Mouse (Mus musculus): ENCODE measurements around the gene Pde10a. TPM values are rescaled to one million over a fixed set of nuclear protein-coding genes. Genes with fewer than 3 reads are reported as not detected.

The Pde10a gene
- polyA plus RNA-seq, 1 experiment from 2014 or later: 3.1 TPM

DNA sequence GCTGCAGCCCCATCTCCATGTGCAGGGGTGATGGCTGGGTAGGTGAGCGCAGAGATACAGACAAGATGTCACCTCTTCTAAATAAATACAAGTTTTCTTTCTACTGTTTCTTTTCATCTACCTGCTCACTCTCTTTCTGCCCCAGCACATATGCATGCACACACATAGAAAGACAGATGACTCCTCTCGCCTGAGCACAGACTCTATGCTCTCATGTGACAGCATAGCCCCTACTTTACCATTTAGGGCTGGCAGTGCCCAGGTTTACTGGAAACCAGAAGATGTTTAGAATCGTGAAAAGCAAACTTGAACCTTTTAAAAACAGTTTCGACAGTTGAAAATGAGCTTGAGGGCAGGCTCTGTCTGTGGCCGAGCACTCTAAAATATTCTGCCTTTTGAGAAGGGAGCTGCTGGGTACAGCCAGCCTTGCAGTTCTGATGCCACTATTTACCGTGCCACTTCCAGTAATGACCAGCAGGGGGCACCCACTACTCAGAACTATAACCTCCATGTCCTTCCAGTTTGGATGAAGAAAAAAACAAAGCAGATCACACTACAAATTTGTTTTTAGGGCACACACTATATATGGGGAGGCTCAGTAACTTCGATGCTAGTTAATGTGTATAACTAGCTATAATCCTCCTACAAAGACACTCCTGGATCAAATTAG is 88.8 kb downstream of the Pde10a start:
- peak; percentile 76 for DNase-seq (ENCODE audit: extremely low spot score, low spot score)
- WGBS: 37% methylated on average over 7 of the region's 7 CpGs

GRCm38 (mm10) chr17:8620346-8620745 is 95.2 kb downstream of the Pde10a start:
- Histone ChIP-seq H3K4me3 (no peak overlapping the region), H3K27ac (no peak overlapping the region), H3K9me3 (no peaks in the 10 kb centered on the region), H3K36me3 (replicated peaks) (no peaks in the 10 kb centered on the region), H3K27me3 (ENCODE audit: poor library complexity, severe bottlenecking) (no peaks in the 10 kb centered on the region; the same call in 1 of the 2 replicates), H3K4me1 (peaks cover 14% of the 10 kb centered on the region)
- WGBS: 64% methylated on average over 5 of the region's 5 CpGs
- no peak for DNase-seq (ENCODE audit: extremely low spot score, low spot score)

More for the DNA sequence above, 88.8 kb downstream of the Pde10a start:
- no peak overlapping the region for H3K4me3 ChIP-seq
- H3K27me3 ChIP-seq (ENCODE audit: poor library complexity, severe bottlenecking): 0 out of 2 replicates have a peak, but pooled peaks cover 4% of the 10 kb centered on the region
- H3K4me1 ChIP-seq: no peaks in the 10 kb centered on the region
- no peaks in the 10 kb centered on the region for H3K36me3 ChIP-seq (replicated peaks)
- no peak overlapping the region for H3K27ac ChIP-seq
- no peaks in the 10 kb centered on the region for H3K9me3 ChIP-seq

DNA sequence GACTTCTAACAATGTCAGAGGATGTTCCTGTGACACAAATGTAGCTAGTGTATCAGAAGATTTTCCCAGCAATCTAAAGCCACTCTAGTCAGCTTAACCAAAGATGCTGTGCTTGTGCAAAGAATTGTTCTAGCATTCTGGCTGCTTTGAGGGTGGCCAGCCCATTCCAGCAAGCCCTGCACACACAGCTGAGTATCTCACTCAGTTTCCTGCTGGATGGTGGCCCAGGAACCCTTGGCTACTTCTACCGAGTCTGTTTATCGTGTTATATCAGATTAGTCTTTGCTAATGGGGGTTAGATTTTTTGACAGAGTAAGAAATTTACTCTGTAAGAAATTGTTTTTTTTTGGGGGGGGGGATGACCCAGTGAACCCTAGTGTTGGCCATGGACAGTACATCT is 95.9 kb downstream of the Pde10a start:
- Histone ChIP-seq H3K4me1 (peaks cover 14% of the 10 kb centered on the region), H3K27ac (no peak overlapping the region), H3K4me3 (no peak overlapping the region), H3K36me3 (replicated peaks) (no peaks in the 10 kb centered on the region), H3K27me3 (ENCODE audit: poor library complexity, severe bottlenecking) (no peaks in the 10 kb centered on the region; the same call in 1 of the 2 replicates), H3K9me3 (no peaks in the 10 kb centered on the region)
- no peak for DNase-seq (ENCODE audit: extremely low spot score, low spot score)
- WGBS: 91% methylated on average over 2 of the region's 2 CpGs

DNA sequence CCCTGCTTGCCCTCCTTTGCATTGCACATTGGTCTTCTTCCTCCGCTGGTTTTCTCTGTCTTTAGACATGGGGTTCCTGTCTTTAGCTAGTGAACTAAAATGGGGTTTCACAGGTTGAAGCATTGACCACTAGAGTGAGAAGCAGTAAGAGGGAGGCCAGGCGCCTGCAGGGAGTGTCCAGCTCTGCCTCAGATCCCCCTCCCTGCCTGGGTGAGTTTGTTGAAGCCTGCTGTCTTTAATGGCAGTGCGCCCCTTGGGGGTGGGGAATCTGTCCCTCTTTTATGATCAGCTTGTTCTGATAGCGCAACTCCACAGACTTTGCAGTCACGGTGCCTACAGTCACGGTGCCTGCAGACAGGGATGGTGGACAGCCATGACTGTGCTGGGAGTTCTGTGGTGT is 96.7 kb downstream of the Pde10a start:
- H3K4me1 ChIP-seq: peaks cover 14% of the 10 kb centered on the region
- no peak overlapping the region for H3K4me3 ChIP-seq
- H3K9me3 ChIP-seq: no peaks in the 10 kb centered on the region
- WGBS: 62% methylated on average over 6 of the region's 6 CpGs
- no peak overlapping the region for H3K27ac ChIP-seq
- H3K36me3 ChIP-seq (replicated peaks): no peaks in the 10 kb centered on the region
- no peaks in the 10 kb centered on the region; the same call in 1 of the 2 replicates for H3K27me3 ChIP-seq (ENCODE audit: poor library complexity, severe bottlenecking)
- DNase-seq (ENCODE audit: extremely low spot score, low spot score): no peak

DNA sequence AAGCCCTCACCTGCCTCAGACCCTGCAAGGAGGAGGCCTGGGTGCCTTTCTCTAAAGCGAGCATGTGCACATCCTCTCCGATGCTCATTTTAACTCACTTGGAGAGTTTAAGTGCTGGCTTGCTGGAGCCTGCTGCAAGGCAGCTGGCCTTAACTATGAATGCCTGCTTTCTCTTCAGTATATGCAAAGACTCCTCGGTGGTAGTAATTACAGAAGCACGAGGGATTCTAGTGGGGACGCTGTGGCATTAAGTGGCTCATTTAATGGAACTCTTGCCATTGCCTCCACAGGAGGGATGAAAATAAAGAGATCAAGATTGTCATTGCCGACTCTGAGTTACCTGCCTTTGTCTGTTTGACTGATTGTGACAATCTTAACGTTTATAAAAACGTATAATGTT is 101.2 kb downstream of the Pde10a start:
- Histone ChIP-seq H3K27me3 (ENCODE audit: poor library complexity, severe bottlenecking) (peaks cover 5% of the 10 kb centered on the region), H3K36me3 (replicated peaks) (no peaks in the 10 kb centered on the region), H3K9me3 (no peaks in the 10 kb centered on the region), H3K4me3 (no peak overlapping the region), H3K4me1 (peaks cover 10% of the 10 kb centered on the region), H3K27ac (no peak overlapping the region)
- DNase-seq (ENCODE audit: extremely low spot score, low spot score): no peak
- 71% methylated on average over 8 of the region's 8 CpGs for WGBS

GRCm38 (mm10) chr17:8631701-8632100 is 106.5 kb downstream of the Pde10a start:
- H3K4me1 ChIP-seq: peaks cover 17% of the 10 kb centered on the region
- H3K4me3 ChIP-seq: no peak overlapping the region
- WGBS: 86% methylated on average over 1 of the region's 1 CpGs
- no peaks in the 10 kb centered on the region for H3K36me3 ChIP-seq (replicated peaks)
- no peak overlapping the region for H3K27ac ChIP-seq
- H3K27me3 ChIP-seq (ENCODE audit: poor library complexity, severe bottlenecking): peaks cover 5% of the 10 kb centered on the region; the same call in 1 of the 2 replicates
- DNase-seq (ENCODE audit: extremely low spot score, low spot score): no peak
- H3K9me3 ChIP-seq: no peaks in the 10 kb centered on the region

DNA sequence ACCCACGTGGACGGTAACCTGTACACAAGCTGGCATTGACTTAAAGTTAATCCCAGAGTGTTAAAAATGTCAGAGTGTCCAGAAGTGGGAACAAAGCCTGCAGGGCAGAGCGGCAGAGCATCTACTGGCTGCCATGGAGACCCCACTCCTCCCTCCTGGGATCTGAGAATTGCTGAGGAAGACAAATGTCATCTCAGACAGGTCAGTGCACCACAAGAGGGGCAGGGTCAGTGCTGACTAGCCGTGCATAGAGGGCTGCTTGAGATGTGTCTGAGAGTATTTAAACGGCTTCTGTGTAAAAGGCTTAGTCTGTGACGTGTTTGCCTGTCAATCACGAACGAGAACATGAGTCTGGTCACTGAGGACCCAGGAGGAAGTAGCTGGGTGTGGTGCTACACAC is 108.4 kb downstream of the Pde10a start:
- Histone ChIP-seq H3K27ac (no peak overlapping the region), H3K9me3 (no peaks in the 10 kb centered on the region), H3K27me3 (ENCODE audit: poor library complexity, severe bottlenecking) (peaks cover 5% of the 10 kb centered on the region; the same call in 1 of the 2 replicates), H3K4me3 (no peak overlapping the region), H3K36me3 (replicated peaks) (no peaks in the 10 kb centered on the region), H3K4me1 (peaks cover 17% of the 10 kb centered on the region)
- no peak for DNase-seq (ENCODE audit: extremely low spot score, low spot score)
- WGBS: 57% methylated on average over 8 of the region's 8 CpGs

- H3K4me3 ChIP-seq: no peak overlapping the region
- peaks cover 5% of the 10 kb centered on the region; the same call in 1 of the 2 replicates for H3K27me3 ChIP-seq (ENCODE audit: poor library complexity, severe bottlenecking)
- no peak overlapping the region for H3K27ac ChIP-seq
- no peak for DNase-seq (ENCODE audit: extremely low spot score, low spot score)
- WGBS: 91% methylated on average over 4 of the region's 4 CpGs
- H3K9me3 ChIP-seq: no peaks in the 10 kb centered on the region
- no peaks in the 10 kb centered on the region for H3K36me3 ChIP-seq (replicated peaks)
- peaks cover 17% of the 10 kb centered on the region for H3K4me1 ChIP-seq
These were observed 109.3 kb downstream of the Pde10a start for GRCm38 (mm10) chr17:8634476-8634875.

GRCm38 (mm10) chr17:8636231-8636630 is 111.1 kb downstream of the Pde10a start:
- no peaks in the 10 kb centered on the region for H3K27me3 ChIP-seq (ENCODE audit: poor library complexity, severe bottlenecking)
- no peaks in the 10 kb centered on the region for H3K9me3 ChIP-seq
- H3K36me3 ChIP-seq (replicated peaks): no peaks in the 10 kb centered on the region
- no peak overlapping the region for H3K4me3 ChIP-seq
- H3K27ac ChIP-seq: no peak overlapping the region
- 70% methylated on average over 3 of the region's 3 CpGs for WGBS
- DNase-seq (ENCODE audit: extremely low spot score, low spot score): no peak
- peaks cover 17% of the 10 kb centered on the region for H3K4me1 ChIP-seq

GRCm38 (mm10) chr17:8636691-8637090 is 111.5 kb downstream of the Pde10a start:
- H3K4me1 ChIP-seq: peaks cover 14% of the 10 kb centered on the region
- WGBS: 83% methylated on average over 11 of the region's 11 CpGs
- H3K9me3 ChIP-seq: no peaks in the 10 kb centered on the region
- no peaks in the 10 kb centered on the region for H3K36me3 ChIP-seq (replicated peaks)
- no peak for DNase-seq (ENCODE audit: extremely low spot score, low spot score)
- H3K4me3 ChIP-seq: no peak overlapping the region
- H3K27ac ChIP-seq: no peak overlapping the region
- no peaks in the 10 kb centered on the region for H3K27me3 ChIP-seq (ENCODE audit: poor library complexity, severe bottlenecking)

DNA sequence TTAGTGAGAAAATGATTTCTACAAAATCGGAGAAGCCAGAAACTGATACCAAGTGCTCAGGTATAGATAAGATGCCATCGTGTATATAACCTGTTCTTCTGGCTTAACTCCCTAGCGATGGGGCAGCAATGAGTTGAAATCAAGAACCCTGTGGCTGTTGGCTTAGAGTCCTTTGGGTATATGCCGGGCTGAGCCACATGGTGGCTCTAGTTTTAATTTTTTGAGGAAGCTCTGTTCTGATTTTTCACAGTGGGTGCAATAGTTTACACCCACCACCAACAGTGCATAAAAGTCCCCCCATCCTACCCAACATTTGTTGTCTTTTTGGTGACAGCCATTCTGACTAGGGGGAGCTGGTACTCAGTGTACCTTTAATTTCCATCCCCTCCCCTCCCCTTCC is 112.0 kb downstream of the Pde10a start:
- H3K36me3 ChIP-seq (replicated peaks): no peaks in the 10 kb centered on the region
- H3K9me3 ChIP-seq: no peaks in the 10 kb centered on the region
- peaks cover 10% of the 10 kb centered on the region for H3K4me1 ChIP-seq
- WGBS: 83% methylated on average over 4 of the region's 4 CpGs
- DNase-seq (ENCODE audit: extremely low spot score, low spot score): no peak
- H3K27me3 ChIP-seq (ENCODE audit: poor library complexity, severe bottlenecking): no peaks in the 10 kb centered on the region
- H3K27ac ChIP-seq: no peak overlapping the region
- no peak overlapping the region for H3K4me3 ChIP-seq

DNA sequence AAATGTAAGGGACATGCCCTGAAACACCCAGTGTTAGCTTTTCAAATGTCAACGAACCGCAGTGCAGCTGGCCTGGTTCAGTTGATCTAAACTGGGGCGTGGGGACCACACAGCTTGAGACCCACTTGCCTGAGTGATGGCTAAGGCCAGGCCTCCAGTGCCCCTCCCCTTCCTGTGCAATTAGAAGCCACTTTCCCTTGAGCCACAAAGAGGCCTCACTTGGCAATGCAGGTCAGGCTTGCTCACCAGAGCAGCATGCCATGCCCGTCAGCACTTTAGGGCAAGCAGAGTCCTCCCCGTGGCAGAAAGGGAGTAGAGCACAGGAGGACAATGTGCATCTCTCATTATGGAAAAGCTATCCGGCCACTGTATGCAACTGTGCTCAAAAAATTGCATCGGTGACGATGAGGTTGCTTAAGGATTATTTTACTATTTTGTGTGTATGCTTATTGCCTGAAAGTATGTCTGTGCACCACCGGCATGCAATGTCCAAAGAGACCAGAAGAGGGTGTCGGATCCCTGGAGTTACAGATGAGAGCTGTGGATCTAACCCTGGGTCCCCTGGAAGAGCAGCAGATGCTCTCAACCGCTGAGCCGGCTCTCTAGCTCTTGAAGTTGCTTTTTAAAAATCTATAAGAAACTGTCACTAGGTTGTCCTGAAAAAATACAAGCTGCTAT is 114.7 kb downstream of the Pde10a start:
- Histone ChIP-seq H3K9me3 (no peaks in the 10 kb centered on the region), H3K4me3 (no peak overlapping the region), H3K4me1 (no peaks in the 10 kb centered on the region), H3K27me3 (ENCODE audit: poor library complexity, severe bottlenecking) (no peaks in the 10 kb centered on the region), H3K27ac (no peak overlapping the region), H3K36me3 (replicated peaks) (no peaks in the 10 kb centered on the region)
- WGBS: 87% methylated on average over 12 of the region's 12 CpGs
- DNase-seq (ENCODE audit: extremely low spot score, low spot score): no peak

- no peak overlapping the region for H3K27ac ChIP-seq
- DNase-seq (ENCODE audit: extremely low spot score, low spot score): no peak
- H3K4me1 ChIP-seq: no peaks in the 10 kb centered on the region
- no peaks in the 10 kb centered on the region for H3K9me3 ChIP-seq
- 87% methylated on average over 16 of the region's 16 CpGs for WGBS
- H3K27me3 ChIP-seq (ENCODE audit: poor library complexity, severe bottlenecking): no peaks in the 10 kb centered on the region
- H3K4me3 ChIP-seq: no peak overlapping the region
- no peaks in the 10 kb centered on the region for H3K36me3 ChIP-seq (replicated peaks)
These were observed 115.7 kb downstream of the Pde10a start for GRCm38 (mm10) chr17:8640741-8641480.

Data from forebrain, embryonic 10.5 days (tissue).